Mouse (Mus musculus): Measurements from ENCODE around the gene Tmem131.

DNA sequence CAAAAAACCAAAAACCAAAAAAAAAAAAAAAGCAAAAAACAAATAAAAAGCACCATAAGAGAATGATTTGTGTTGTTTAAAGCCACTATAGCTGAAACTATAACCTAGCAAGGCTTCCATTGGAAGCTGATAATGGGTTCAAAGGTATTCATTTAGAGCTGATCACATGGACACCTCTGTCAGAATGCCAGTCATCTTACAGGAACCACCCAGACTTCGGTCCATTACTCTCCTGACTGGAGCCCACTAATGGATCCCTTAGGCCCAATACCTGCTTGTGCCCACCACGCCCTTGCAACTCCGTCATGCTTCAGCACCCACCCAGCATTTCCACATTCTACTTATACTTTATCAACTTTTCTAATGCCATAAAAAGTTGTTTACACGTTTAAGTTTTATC, 17.2 kb downstream of the Tmem131 start:
- no peak for TF ChIP-seq POLR2A (IDR thresholded peaks at IDR 0.05; ENCODE audit: insufficient read length, low read depth)
- TF ChIP-seq MAX (IDR thresholded peaks at IDR 0.05; ENCODE audit: low read depth) = no peak
- no peak for TF ChIP-seq TCF12 (IDR thresholded peaks at IDR 0.05; ENCODE audit: insufficient read depth, poor library complexity, severe bottlenecking)
- TF ChIP-seq E2F4 (IDR thresholded peaks at IDR 0.05; ENCODE audit: insufficient read depth) = no peak
- TF ChIP-seq CEBPB (IDR thresholded peaks at IDR 0.05; ENCODE audit: insufficient read depth, poor library complexity, severe bottlenecking) = no peak

Measured in myocyte (in vitro differentiated cells).